Mouse (Mus musculus): ENCODE results near the gene Tmem210.
"Not testable (repeated sequence)": the region's sequence is repeated elsewhere in the genome, so short reads cannot be mapped to it uniquely, and the experiment has no call there.

Tmem210 gene

GRCm38 (mm10) chr2:25287927-25288649 is at the start of gene Tmem210:
TSS of gene Tmem210 (plus strand) at chr2:25288145.
- DNase-seq (ENCODE audit: low spot score in 2 of 2), result no peak

GRCm38 (mm10) chr2:25239766-25240165 is 48.2 kb upstream of the Tmem210 start:
- DNase-seq (ENCODE audit: low spot score in 2 of 2), result no peak

GRCm38 (mm10) chr2:25240310-25240709 is 47.6 kb upstream of the Tmem210 start:
- DNase-seq (ENCODE audit: low spot score in 2 of 2), result no peak

GRCm38 (mm10) chr2:25240723-25241437 is 47.1 kb upstream of the Tmem210 start:
- peak; percentile 71 to 73 for DNase-seq (ENCODE audit: low spot score in 2 of 2)

- no peak for DNase-seq (ENCODE audit: low spot score in 2 of 2)
These were observed 46.5 kb upstream of the Tmem210 start for GRCm38 (mm10) chr2:25241438-25241775.

- no peak for DNase-seq (ENCODE audit: low spot score in 2 of 2)
These were observed 45.8 kb upstream of the Tmem210 start, which contains the start of the genes Rnf208 and Cysrt1 for GRCm38 (mm10) chr2:25242101-25242506. TSS of gene Rnf208 (plus strand) at chr2:25242255. TSS of gene Cysrt1 (minus strand) at chr2:25242452.

GRCm38 (mm10) chr2:25243342-25243741 is 44.6 kb upstream of the Tmem210 start:
- DNase-seq (ENCODE audit: low spot score in 2 of 2), result no peak

- no peak for DNase-seq (ENCODE audit: low spot score in 2 of 2)
These were observed 43.8 kb upstream of the Tmem210 start for GRCm38 (mm10) chr2:25244144-25244543.

GRCm38 (mm10) chr2:25246183-25247072 is 41.5 kb upstream of the Tmem210 start, which contains the start of gene AL732309.1:
TSS of gene AL732309.1 (minus strand) at chr2:25246863.
- DNase-seq (ENCODE audit: low spot score in 2 of 2), result no peak

- DNase-seq (ENCODE audit: low spot score in 2 of 2), result no peak
These were observed 35.6 kb upstream of the Tmem210 start for GRCm38 (mm10) chr2:25252331-25252730.

GRCm38 (mm10) chr2:25255284-25255779 is 32.6 kb upstream of the Tmem210 start, which contains the start of gene Tmem203:
TSS of gene Tmem203 (plus strand) at chr2:25255439.
- DNase-seq (ENCODE audit: low spot score in 2 of 2), result peak; percentile 88 to 89

GRCm38 (mm10) chr2:25256443-25257109 is 31.4 kb upstream of the Tmem210 start:
- not testable (repeated sequence) for DNase-seq (ENCODE audit: low spot score in 2 of 2)

GRCm38 (mm10) chr2:25257250-25257649 is 30.7 kb upstream of the Tmem210 start:
- DNase-seq (ENCODE audit: low spot score in 2 of 2), result not testable (repeated sequence)

- DNase-seq (ENCODE audit: low spot score in 2 of 2), result no peak
These were observed 29.1 kb upstream of the Tmem210 start for GRCm38 (mm10) chr2:25258887-25259286.

- no peak for DNase-seq (ENCODE audit: low spot score in 2 of 2)
These were observed 26.1 kb upstream of the Tmem210 start for GRCm38 (mm10) chr2:25261870-25262269.

GRCm38 (mm10) chr2:25262291-25262767 is 25.6 kb upstream of the Tmem210 start, which contains the start of gene Tprn:
TSS of gene Tprn (plus strand) at chr2:25262618.
- peak; percentile 90 to 97 for DNase-seq (ENCODE audit: low spot score in 2 of 2)

GRCm38 (mm10) chr2:25262795-25263622 is 24.9 kb upstream of the Tmem210 start:
- DNase-seq (ENCODE audit: low spot score in 2 of 2), result no peak

GRCm38 (mm10) chr2:25263623-25264285 is 24.2 kb upstream of the Tmem210 start:
- no peak for DNase-seq (ENCODE audit: low spot score in 2 of 2)

- DNase-seq (ENCODE audit: low spot score in 2 of 2), result no peak
These were observed 23.7 kb upstream of the Tmem210 start for GRCm38 (mm10) chr2:25264286-25264660.

All from frontal cortex, postnatal 36 days (tissue).